Mouse (Mus musculus) cerebellum, postnatal 14 days (tissue): ENCODE data around the gene Chic2.

Source experiments
- DNase-seq, 2 experiments: peaks; one replicate each; pipeline ENCODE4 v3.0.0; 2021; ENCODE audit warnings: mixed read lengths in 2 of 2

Gene Chic2

GRCm38 (mm10) chr5:75067125-75067756 is 22.7 kb upstream of the Chic2 start:
- peak; percentile 72 to 77 for DNase-seq

- DNase-seq = no peak
These were observed 22.1 kb upstream of the Chic2 start for GRCm38 (mm10) chr5:75066715-75067114.

GRCm38 (mm10) chr5:75063177-75063576 is 18.6 kb upstream of the Chic2 start:
- DNase-seq = no peak

- no peak for DNase-seq
These were observed 6.5 kb upstream of the Chic2 start for GRCm38 (mm10) chr5:75051109-75051508.

GRCm38 (mm10) chr5:75046681-75047321 is 2.2 kb upstream of the Chic2 start:
- DNase-seq = peak; percentile 44 to 45

- no peak for DNase-seq
These were observed 797 bp upstream of the Chic2 start for GRCm38 (mm10) chr5:75045371-75045770.

GRCm38 (mm10) chr5:75043621-75044301 is 813 bp downstream of the Chic2 start:
- DNase-seq = peak; percentile 56 to 69

- no peak for DNase-seq
These were observed 1.5 kb downstream of the Chic2 start for GRCm38 (mm10) chr5:75043011-75043445.

GRCm38 (mm10) chr5:75039307-75039706 is 5.3 kb downstream of the Chic2 start:
- no peak for DNase-seq

- no peak for DNase-seq
These were observed 9.1 kb downstream of the Chic2 start for GRCm38 (mm10) chr5:75035475-75035874.

- DNase-seq = no peak
These were observed 29.8 kb downstream of the Chic2 start for GRCm38 (mm10) chr5:75014768-75015167.

GRCm38 (mm10) chr5:75012771-75013421 is 31.7 kb downstream of the Chic2 start:
- DNase-seq = no peak

- peak; percentile 13 to 42 for DNase-seq
These were observed 32.4 kb downstream of the Chic2 start for GRCm38 (mm10) chr5:75011985-75012738.

- no peak for DNase-seq
These were observed 39.8 kb downstream of the Chic2 start for GRCm38 (mm10) chr5:75004755-75005154.

GRCm38 (mm10) chr5:75002109-75002508 is 42.5 kb downstream of the Chic2 start:
- peak; percentile 50 to 52 for DNase-seq

- DNase-seq = no peak
These were observed 45.7 kb downstream of the Chic2 start for GRCm38 (mm10) chr5:74998716-74999512.

GRCm38 (mm10) chr5:74994947-74995346 is 49.6 kb downstream of the Chic2 start:
- peak in 1 of 2 experiments; percentile 21 for DNase-seq

GRCm38 (mm10) chr5:74984101-74984500 is 60.5 kb downstream of the Chic2 start:
- DNase-seq = no peak

- no peak for DNase-seq
These were observed 64.0 kb downstream of the Chic2 start for GRCm38 (mm10) chr5:74980574-74980973.

- peak; percentile 25 to 27 for DNase-seq
These were observed 64.4 kb downstream of the Chic2 start for GRCm38 (mm10) chr5:74980154-74980553.

GRCm38 (mm10) chr5:74979586-74979985 is 65.0 kb downstream of the Chic2 start:
- DNase-seq = no peak

- DNase-seq = no peak
These were observed 69.1 kb downstream of the Chic2 start for GRCm38 (mm10) chr5:74975507-74975906.
